In the genomic region with DNA sequence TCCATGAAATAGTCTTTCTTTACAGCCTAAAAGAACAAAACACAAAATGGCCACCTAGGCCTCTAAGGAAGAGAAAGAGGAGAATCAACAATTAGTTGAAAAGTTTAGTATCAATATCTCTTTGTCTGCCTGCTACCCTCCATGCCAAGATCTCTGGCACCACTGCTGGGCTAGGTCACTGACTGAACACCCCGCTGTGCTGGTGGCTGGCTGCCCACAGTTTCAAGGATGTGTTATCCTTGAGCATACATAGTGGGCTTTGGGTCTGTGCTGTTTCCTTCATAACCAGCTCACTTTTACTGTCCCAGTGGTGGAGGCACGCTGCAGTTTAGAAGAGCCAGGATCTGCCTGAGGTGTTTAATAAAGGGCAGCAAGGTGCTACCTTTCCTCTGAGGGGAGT, we compare ENCODE assay signal across 16 mouse cellular contexts.
A peak's percentile ranks its signal among the peaks of the same experiment; 100 is the strongest.
DNase-seq lines count a peak whose midpoint lies in the region; ATAC-seq and TF ChIP-seq lines count a peak whose summit lies in the region.
"Had no signal": no experiment of that assay in that cellular context is flagged by ENCODE, and none has a peak within 500 bp of the region (broad histone marks: within the 10 kb centered on the region; RNA-seq: fewer than 3 reads in every experiment).

No protein-coding gene starts in this region.

- no peak overlapping the region for H3K4me3 ChIP-seq in limb, embryonic 13.5 days
- no peak overlapping the region for H3K4me3 ChIP-seq in limb, embryonic 10.5 days
- no peak overlapping the region for H3K4me3 ChIP-seq in stomach, postnatal 0 days (ENCODE audit: low read depth, low read length)
- H3K4me3 ChIP-seq: embryonic facial prominence, embryonic 15.5 days; forebrain, embryonic 13.5 days; heart, embryonic 12.5 days; liver, embryonic 15.5 days had no signal

- TF ChIP-seq CTCF in stomach, postnatal 0 days (IDR thresholded peaks at IDR 0.05; ENCODE audit: low read depth), result no peak

- no peak overlapping the region for H3K4me2 ChIP-seq in limb, embryonic 13.5 days (replicated peaks)
- no peak overlapping the region for H3K4me2 ChIP-seq in stomach, postnatal 0 days (replicated peaks; ENCODE audit: low read depth)
- H3K4me2 ChIP-seq: embryonic facial prominence, embryonic 15.5 days; forebrain, embryonic 13.5 days; heart, embryonic 12.5 days; liver, embryonic 15.5 days had no signal

- no peak overlapping the region for H3K27ac ChIP-seq in limb, embryonic 13.5 days
- no peak overlapping the region for H3K27ac ChIP-seq in limb, embryonic 10.5 days
- no peak overlapping the region for H3K27ac ChIP-seq in stomach, postnatal 0 days (replicated peaks)
- H3K27ac ChIP-seq: embryonic facial prominence, embryonic 15.5 days; forebrain, embryonic 13.5 days; liver, embryonic 15.5 days had no signal

- H3K27me3 ChIP-seq in limb, embryonic 13.5 days, result no peaks in the 10 kb centered on the region
- no peaks in the 10 kb centered on the region for H3K27me3 ChIP-seq in limb, embryonic 10.5 days (ENCODE audit: low read depth, poor library complexity, severe bottlenecking)
- H3K27me3 ChIP-seq in stomach, postnatal 0 days (ENCODE audit: control insufficient read depth, insufficient read depth, low read length), result no peaks in the 10 kb centered on the region
- H3K27me3 ChIP-seq: embryonic facial prominence, embryonic 15.5 days; forebrain, embryonic 13.5 days; heart, embryonic 12.5 days; liver, embryonic 15.5 days had no signal

- no peak for DNase-seq in limb, embryonic 10.5 days (ENCODE audit: low spot score)
- peak; percentile 63 for DNase-seq in adrenal gland, postnatal 10 days
- DNase-seq in cerebellum, adult 18-20 months, result peak; percentile 48 to 59
- DNase-seq in cerebellum, postnatal 4 days (ENCODE audit: low spot score in 2 of 2), result peak; percentile 41 to 87
- DNase-seq in liver, result no peak
- DNase-seq in stomach, postnatal 0 days (ENCODE audit: low spot score), result no peak
- DNase-seq: kidney, adult 8-10 months; kidney, postnatal 36 days; lung, postnatal 10 days; right cerebral cortex, adult 18-20 months had no signal

- whole genome bisulfite sequencing in limb, embryonic 13.5 days, result 73% methylated on average over 2 of the region's 2 CpGs
- WGBS in limb, embryonic 10.5 days, result 85% methylated on average over 2 of the region's 2 CpGs
- WGBS in stomach, postnatal 0 days, result 82% methylated on average over 2 of the region's 2 CpGs

- no peak for TF ChIP-seq EP300 in stomach, postnatal 0 days (optimal IDR thresholded peaks at IDR 0.05)

- no peaks in the 10 kb centered on the region for H3K4me1 ChIP-seq in limb, embryonic 13.5 days
- no peaks in the 10 kb centered on the region for H3K4me1 ChIP-seq in limb, embryonic 10.5 days
- H3K4me1 ChIP-seq in stomach, postnatal 0 days (replicated peaks; ENCODE audit: control insufficient read depth, insufficient read depth), result no peaks in the 10 kb centered on the region
- H3K4me1 ChIP-seq: embryonic facial prominence, embryonic 15.5 days; forebrain, embryonic 13.5 days; heart, embryonic 12.5 days; liver, embryonic 15.5 days had no signal

- no peak overlapping the region for H3K9ac ChIP-seq in limb, embryonic 13.5 days
- H3K9ac ChIP-seq in stomach, postnatal 0 days (ENCODE audit: low read length), result no peak overlapping the region
- H3K9ac ChIP-seq: embryonic facial prominence, embryonic 15.5 days; forebrain, embryonic 13.5 days; heart, embryonic 12.5 days; liver, embryonic 15.5 days had no signal

- no peaks in the 10 kb centered on the region for H3K9me3 ChIP-seq in limb, embryonic 13.5 days
- H3K9me3 ChIP-seq in limb, embryonic 10.5 days (replicated peaks), result no peaks in the 10 kb centered on the region
- no peaks in the 10 kb centered on the region for H3K9me3 ChIP-seq in stomach, postnatal 0 days (ENCODE audit: control insufficient read depth, low read length)
- H3K9me3 ChIP-seq: embryonic facial prominence, embryonic 15.5 days; forebrain, embryonic 13.5 days; heart, embryonic 12.5 days; liver, embryonic 15.5 days had no signal

- H3K36me3 ChIP-seq in limb, embryonic 13.5 days, result no peaks in the 10 kb centered on the region
- H3K36me3 ChIP-seq in limb, embryonic 10.5 days, result no peaks in the 10 kb centered on the region
- no peaks in the 10 kb centered on the region for H3K36me3 ChIP-seq in stomach, postnatal 0 days (ENCODE audit: control insufficient read depth, insufficient read depth, low read length)
- H3K36me3 ChIP-seq: embryonic facial prominence, embryonic 15.5 days; G1E; heart, embryonic 12.5 days; liver, embryonic 15.5 days had no signal

- 0 out of 2 replicates have a peak, but pooled peaks have one; percentile 48 for ATAC-seq in limb, embryonic 13.5 days (ENCODE audit: low FRiP score, low read depth)
- no peak for ATAC-seq in stomach, postnatal 0 days (ENCODE audit: low FRiP score, low TSS enrichment)
- ATAC-seq: forebrain, embryonic 13.5 days had no signal

Comparison
In these comparisons a context has a peak if more than half of its experiments do, and no peak if none do; other contexts are left out.
1. DNase-seq: peak in adrenal gland, postnatal 10 days (single experiment), cerebellum, adult 18-20 months (2 of 2) and cerebellum, postnatal 4 days (2 of 2); none in limb, embryonic 10.5 days (single experiment), liver (single experiment) and stomach, postnatal 0 days (single experiment).